Mouse (Mus musculus) liver, embryonic 14.5 days (tissue): ENCODE data around the gene Slc16a1.

Experiments used
- CTCF ChIP-seq: IDR thresholded peaks from 2 replicates; pipeline ENCODE4 v1.5.1; 2016; ENCODE audit warnings: antibody characterized with exemption, low read depth, control low read depth
- EP300 ChIP-seq: IDR thresholded peaks from 2 replicates; pipeline ENCODE4 v1.6.1; 2016; ENCODE audit warnings: antibody characterized with exemption, low read depth

- TF ChIP-seq CTCF: no peak
- TF ChIP-seq EP300: no peak
Measured at GRCm38 (mm10) chr3:104660522-104660921, 22.1 kb downstream of the Slc16a1 start.
